Mouse (Mus musculus) CH12.LX (cell line): ENCODE measurements around the gene Nebl. TPM values are rescaled to one million over a fixed set of nuclear protein-coding genes. Genes with fewer than 3 reads are reported as not detected.

Source experiments
- DNase-seq: peaks from one replicate; pipeline ENCODE4 v3.0.0-alpha.2; 2013; ENCODE audit errors: extremely low read depth
- H3K27ac ChIP-seq: 2 replicates; pipeline ENCODE4 v1.5.1; 2012; ENCODE audit warnings: low read depth, mild to moderate bottlenecking, control low read depth, moderate library complexity; ENCODE audit not compliant: insufficient read depth
- H3K27me3 ChIP-seq: replicated peaks from 2 replicates; pipeline ENCODE3; 2012; ENCODE audit warnings: inconsistent platforms
- H3K36me3 ChIP-seq, 2 experiments: replicated peaks in 1 of 2; 2 replicates each; pipeline versions ENCODE3 to v1.6.1; 2012; ENCODE audit warnings: inconsistent platforms in 1 of 2, low read length in 1 of 2, mild to moderate bottlenecking in 1 of 2, mixed read lengths in 1 of 2, moderate library complexity in 1 of 2; ENCODE audit not compliant: control insufficient read depth in 1 of 2, insufficient read depth in 1 of 2
- H3K4me1 ChIP-seq, 2 experiments: 2 replicates each; pipeline ENCODE4 v1.6.1; 2012; ENCODE audit warnings: inconsistent platforms in 1 of 2, moderate library complexity in 1 of 2; ENCODE audit not compliant: insufficient read depth in 2 of 2, control insufficient read depth in 1 of 2
- H3K4me2 ChIP-seq: 2 replicates; pipeline ENCODE4 v1.6.1; 2012; ENCODE audit warnings: low read depth, mild to moderate bottlenecking, control low read depth; ENCODE audit not compliant: poor library complexity, insufficient read depth, severe bottlenecking
- H3K4me3 ChIP-seq, 3 experiments: fragments of 150-350 bp in 1 of 3; sonication (generic) in 1 of 3; replicated peaks in 1 of 3; 2 replicates each; pipeline versions ENCODE3 to v1.5.1; 2011 to 2012; ENCODE audit warnings: low read depth in 2 of 3, low read length in 2 of 3, mild to moderate bottlenecking in 2 of 3, moderate library complexity in 2 of 3, control low read depth in 1 of 3, improper control_type of control experiment in 1 of 3, inconsistent platforms in 1 of 3, mixed read lengths in 1 of 3; ENCODE audit not compliant: poor library complexity in 1 of 3
- H3K79me2 ChIP-seq: replicated peaks from 2 replicates; pipeline ENCODE4 v1.6.1; 2012; ENCODE audit warnings: mild to moderate bottlenecking, moderate library complexity; ENCODE audit not compliant: control insufficient read depth, poor library complexity, insufficient read depth, severe bottlenecking; ENCODE audit errors: extremely low read depth
- H3K9ac ChIP-seq: 2 replicates; pipeline ENCODE4 v1.6.1; 2012; ENCODE audit warnings: low read depth, mild to moderate bottlenecking, control low read depth, moderate library complexity; ENCODE audit not compliant: insufficient read depth
- H3K9me3 ChIP-seq: replicated peaks from 2 replicates; pipeline ENCODE3; 2012; ENCODE audit warnings: low read length, inconsistent platforms, mixed read lengths
- CHD1 ChIP-seq: IDR thresholded peaks from 2 replicates; pipeline ENCODE4 v1.6.1; 2012; ENCODE audit warnings: low read depth, low read length, improper control_type of control experiment, inconsistent platforms
- CHD2 ChIP-seq: IDR thresholded peaks from 2 replicates; pipeline ENCODE4 v1.6.1; 2011; ENCODE audit warnings: low read length, improper control_type of control experiment
- ELF1 ChIP-seq: IDR thresholded peaks from 2 replicates; pipeline ENCODE4 v1.6.1; 2014; ENCODE audit warnings: low read depth, mild to moderate bottlenecking, inconsistent platforms, low read length, improper control_type of control experiment
- GABPA ChIP-seq: IDR thresholded peaks from 2 replicates; pipeline ENCODE4 v1.6.1; 2012; ENCODE audit warnings: low read depth, low read length, improper control_type of control experiment, inconsistent platforms; ENCODE audit not compliant: insufficient replicate concordance
- HCFC1 ChIP-seq: IDR thresholded peaks from 2 replicates; pipeline ENCODE4 v1.6.1; 2012; ENCODE audit warnings: low read depth, mild to moderate bottlenecking, inconsistent platforms, low read length, improper control_type of control experiment
- IRF4 ChIP-seq: IDR thresholded peaks from 2 replicates; pipeline ENCODE4 v1.6.1; 2014; ENCODE audit warnings: low read depth, mild to moderate bottlenecking, inconsistent platforms, low read length, improper control_type of control experiment
- JUN ChIP-seq: IDR thresholded peaks from 2 replicates; pipeline ENCODE4 v1.6.1; 2011; ENCODE audit warnings: low read depth, mild to moderate bottlenecking, low read length, improper control_type of control experiment, moderate library complexity; ENCODE audit not compliant: insufficient read depth
- JUND ChIP-seq: conservative IDR thresholded peaks from 2 replicates; pipeline ENCODE4 v1.6.1; 2011; ENCODE audit warnings: low read depth, low read length, improper control_type of control experiment
- MAFK ChIP-seq: IDR thresholded peaks from 2 replicates; pipeline ENCODE4 v1.6.1; 2011; ENCODE audit warnings: low read length, improper control_type of control experiment; ENCODE audit not compliant: insufficient replicate concordance
- MAZ ChIP-seq: IDR thresholded peaks from 2 replicates; pipeline ENCODE4 v1.6.1; 2012; ENCODE audit warnings: low read depth, mild to moderate bottlenecking, inconsistent platforms, low read length, improper control_type of control experiment, moderate library complexity
- NELFE ChIP-seq: IDR thresholded peaks from 2 replicates; pipeline ENCODE4 v1.6.1; 2011; ENCODE audit warnings: low read depth, low read length, improper control_type of control experiment
- POLR2AphosphoS2 ChIP-seq: IDR thresholded peaks from 2 replicates; pipeline ENCODE4 v1.6.1; 2011; ENCODE audit warnings: low read depth, low read length, improper control_type of control experiment
- UBTF ChIP-seq: IDR thresholded peaks from 2 replicates; pipeline ENCODE4 v1.6.1; 2012; ENCODE audit warnings: low read depth, mild to moderate bottlenecking, inconsistent platforms, low read length, improper control_type of control experiment, moderate library complexity
- USF1 ChIP-seq: IDR thresholded peaks from 2 replicates; pipeline ENCODE4 v1.6.1; 2014; ENCODE audit warnings: low read depth, mild to moderate bottlenecking, inconsistent platforms, low read length, improper control_type of control experiment
- USF2 ChIP-seq: conservative IDR thresholded peaks from 2 replicates; pipeline ENCODE4 v1.6.1; 2011; ENCODE audit warnings: low read depth, low read length, improper control_type of control experiment
- ZNF384 ChIP-seq: IDR thresholded peaks from 2 replicates; pipeline ENCODE4 v1.6.1; 2012; ENCODE audit warnings: low read depth, low read length, improper control_type of control experiment, inconsistent platforms
- dilution Hi-C: fragments of 300-500 bp; cut with MboI; formaldehyde crosslinking; loops from 2 replicates; pipeline ENCODE4 v1.14.3; 2020; ENCODE audit warnings: low sequenced_read_pairs; ENCODE audit not compliant: extremely low pct_unique_long_range_greater_than_20kb, extremely low pct_ligation_motif_present
- in situ Hi-C: fragments of 300-500 bp; cut with MboI; formaldehyde crosslinking; loops from 3 replicates; pipeline ENCODE4 v1.14.3; 2019; ENCODE audit warnings: low sequenced_read_pairs, low pct_ligation_motif_present, low pct_unique_long_range_greater_than_20kb, mixed read lengths
- polyA plus RNA-seq: library from polyadenylated mRNA; unstranded; fragments of >175 nt; gene quantifications from 2 replicates; pipeline ENCODE4 v1.2.1, GENCODE M21; 2012; ENCODE audit warnings: low read depth; ENCODE audit not compliant: insufficient read length
- total RNA-seq, 2 experiments: library from RNA; depleted of rRNA; stranded (reverse); fragments of 300-350 nt in 1 of 2; fragments of >200 nt in 1 of 2; gene quantifications; 2 replicates each; pipeline ENCODE4 v1.2.3; 2012 to 2014

The Nebl gene
- total and polyA plus RNA-seq, 3 experiments: 12.6 to 113 (median 46.4) TPM

GRCm38 (mm10) chr2:17405899-17406531, 325.2 kb downstream of the Nebl start:
- no peak for DNase-seq
- Histone ChIP-seq H3K27me3 (no peaks in the 10 kb centered on the region), H3K36me3 (no peaks in the 10 kb centered on the region), H3K9ac (no peak overlapping the region), H3K4me3 (no peak overlapping the region), H3K9me3 (no peaks in the 10 kb centered on the region), H3K4me2 (no peak overlapping the region), H3K27ac (no peak overlapping the region), H3K4me1 (peaks cover 0 to 14% of the 10 kb centered on the region in 2 experiments; a peak in 2 of 4 replicates), H3K79me2 (no peaks in the 10 kb centered on the region)
- dilution Hi-C loops (no loop called here), in situ Hi-C loops (no loop called here)
- TF ChIP-seq NELFE: no peak
- 0 out of 2 replicates have a peak, but pooled peaks have one; percentile 17 for TF ChIP-seq ZNF384
- no peak for TF ChIP-seq GABPA
- no peak for TF ChIP-seq JUN

GRCm38 (mm10) chr2:17402511-17402910, 328.8 kb downstream of the Nebl start:
- no peak overlapping the region for H3K27ac ChIP-seq
- no peak for TF ChIP-seq MAZ
- TF ChIP-seq USF2: no peak
- TF ChIP-seq UBTF: no peak
- no peak for TF ChIP-seq NELFE
- no peak for TF ChIP-seq JUND
- no peak for TF ChIP-seq MAFK
- no peak for TF ChIP-seq USF1
- no peak for TF ChIP-seq POLR2AphosphoS2
- TF ChIP-seq HCFC1: no peak
- TF ChIP-seq CHD2: no peak
- TF ChIP-seq ZNF384: no peak
- no peak for TF ChIP-seq CHD1
- TF ChIP-seq IRF4: no peak
- no peak for TF ChIP-seq ELF1
- no peak for DNase-seq
- no peaks in the 10 kb centered on the region for H3K27me3 ChIP-seq
- in situ Hi-C loops: no loop called here
- H3K79me2 ChIP-seq: no peaks in the 10 kb centered on the region
- peaks cover 0 to 14% of the 10 kb centered on the region in 2 experiments; a peak in 2 of 4 replicates for H3K4me1 ChIP-seq
- no peak overlapping the region for H3K9ac ChIP-seq
- H3K4me3 ChIP-seq: no peak overlapping the region
- H3K36me3 ChIP-seq: no peaks in the 10 kb centered on the region
- H3K9me3 ChIP-seq: no peaks in the 10 kb centered on the region
- H3K4me2 ChIP-seq: no peak overlapping the region
- dilution Hi-C loops: no loop called here
